Mouse (Mus musculus) liver, adult 2 months (tissue): ENCODE data around the gene 1700049E17Rik1.
"Not testable (repeated sequence)": the region's sequence is repeated elsewhere in the genome, so short reads cannot be mapped to it uniquely, and the experiment has no call there.

Experiments
- CTCF ChIP-seq: fragments of 200-500 bp; IDR thresholded peaks from 2 replicates; pipeline ENCODE4 v1.5.1; 2011; ENCODE audit warnings: low read depth, low read length, control low read depth
- POLR2A ChIP-seq: fragments of 200-500 bp; IDR thresholded peaks from 2 replicates; pipeline ENCODE4 v1.6.1; 2011; ENCODE audit warnings: low read length, control low read depth; ENCODE audit not compliant: insufficient read depth; ENCODE audit errors: extremely low read depth

DNA sequence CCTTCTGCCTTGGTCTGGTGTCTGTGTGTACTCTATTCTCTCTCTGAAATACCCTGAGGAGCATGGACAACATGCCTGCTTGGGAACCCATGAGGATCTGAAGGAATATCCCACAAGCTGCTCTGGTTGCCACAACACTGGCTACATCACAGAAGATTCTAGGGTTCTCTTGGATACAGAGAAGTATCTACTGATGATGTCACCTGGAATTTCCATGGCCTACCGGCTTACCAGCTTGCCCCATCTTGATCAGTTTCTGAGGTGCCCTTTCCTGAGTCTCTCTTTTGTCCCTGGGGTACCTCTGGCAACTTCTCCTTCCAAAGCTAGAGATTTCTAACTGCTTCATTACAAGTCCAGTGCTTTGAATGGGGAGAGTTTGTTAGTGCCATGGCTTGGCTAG, 43.1 kb downstream of the 1700049E17Rik1 start, which contains the start of gene Gm6401:
- not testable (repeated sequence) for TF ChIP-seq POLR2A, CTCF
